Mouse (Mus musculus): ENCODE data around the gene Sugp2. TPM values are rescaled to one million over a fixed set of nuclear protein-coding genes. Genes with fewer than 3 reads are reported as not detected.
"Not testable (repeated sequence)": the region's sequence is repeated elsewhere in the genome, so short reads cannot be mapped to it uniquely, and the experiment has no call there.

Sugp2 gene
- polyA plus RNA-seq, 1 experiment, result 24.3 TPM

GRCm38 (mm10) chr8:70208130-70208529, 25.9 kb upstream of the Sugp2 start:
- no peak overlapping the region for H3K27ac ChIP-seq (ENCODE audit: insufficient read depth, low read depth, low read length)
- TF ChIP-seq POLR2A (IDR thresholded peaks at IDR 0.05; ENCODE audit: borderline replicate concordance, low read depth, low read length) (no peak), CTCF (IDR thresholded peaks at IDR 0.05; ENCODE audit: low read depth, low read length) (no peak)
- no peak overlapping the region for H3K4me3 ChIP-seq (ENCODE audit: insufficient read depth, low read length)
- peaks cover under 1% of the 10 kb centered on the region; the same call in 1 of the 2 replicates for H3K4me1 ChIP-seq (ENCODE audit: control insufficient read depth, insufficient read depth, low read length)

GRCm38 (mm10) chr8:70210538-70210937, 23.5 kb upstream of the Sugp2 start:
- Histone ChIP-seq H3K4me1 (ENCODE audit: control insufficient read depth, insufficient read depth, low read length) (peaks cover 5% of the 10 kb centered on the region), H3K27ac (ENCODE audit: insufficient read depth, low read depth, low read length) (no peak overlapping the region), H3K4me3 (ENCODE audit: insufficient read depth, low read length) (no peak overlapping the region)
- TF ChIP-seq CTCF (IDR thresholded peaks at IDR 0.05; ENCODE audit: low read depth, low read length) (no peak), POLR2A (IDR thresholded peaks at IDR 0.05; ENCODE audit: borderline replicate concordance, low read depth, low read length) (no peak)

GRCm38 (mm10) chr8:70211275-70211674, 22.8 kb upstream of the Sugp2 start:
- Histone ChIP-seq H3K4me1 (ENCODE audit: control insufficient read depth, insufficient read depth, low read length) (peaks cover 5% of the 10 kb centered on the region), H3K27ac (ENCODE audit: insufficient read depth, low read depth, low read length) (no peak overlapping the region), H3K4me3 (ENCODE audit: insufficient read depth, low read length) (peak overlapping the region; percentile 71)
- TF ChIP-seq CTCF (IDR thresholded peaks at IDR 0.05; ENCODE audit: low read depth, low read length) (no peak), POLR2A (IDR thresholded peaks at IDR 0.05; ENCODE audit: borderline replicate concordance, low read depth, low read length) (no peak)

GRCm38 (mm10) chr8:70211726-70212111, 22.3 kb upstream of the Sugp2 start:
- H3K4me1 ChIP-seq (ENCODE audit: control insufficient read depth, insufficient read depth, low read length), result peaks cover 5% of the 10 kb centered on the region
- no peak for TF ChIP-seq CTCF (IDR thresholded peaks at IDR 0.05; ENCODE audit: low read depth, low read length)
- TF ChIP-seq POLR2A (IDR thresholded peaks at IDR 0.05; ENCODE audit: borderline replicate concordance, low read depth, low read length), result no peak
- H3K4me3 ChIP-seq (ENCODE audit: insufficient read depth, low read length), result peak overlapping the region; percentile 71
- no peak overlapping the region for H3K27ac ChIP-seq (ENCODE audit: insufficient read depth, low read depth, low read length)

GRCm38 (mm10) chr8:70212112-70213055, 21.6 kb upstream of the Sugp2 start, which contains the start of gene Slc25a42:
TSS of gene Slc25a42 (minus strand) at chr8:70212305.
- peaks cover 5% of the 10 kb centered on the region for H3K4me1 ChIP-seq (ENCODE audit: control insufficient read depth, insufficient read depth, low read length)
- H3K27ac ChIP-seq (ENCODE audit: insufficient read depth, low read depth, low read length), result peak within 1 kb of the TSS; percentile 38
- TF ChIP-seq CTCF (IDR thresholded peaks at IDR 0.05; ENCODE audit: low read depth, low read length), result no peak
- TF ChIP-seq POLR2A (IDR thresholded peaks at IDR 0.05; ENCODE audit: borderline replicate concordance, low read depth, low read length), result no peak
- H3K4me3 ChIP-seq (ENCODE audit: insufficient read depth, low read length), result peak within 1 kb of the TSS; percentile 71

GRCm38 (mm10) chr8:70214411-70214810, 19.6 kb upstream of the Sugp2 start:
- TF ChIP-seq CTCF (IDR thresholded peaks at IDR 0.05; ENCODE audit: low read depth, low read length) (no peak), POLR2A (IDR thresholded peaks at IDR 0.05; ENCODE audit: borderline replicate concordance, low read depth, low read length) (no peak)
- H3K4me1 ChIP-seq (ENCODE audit: control insufficient read depth, insufficient read depth, low read length), result peaks cover 5% of the 10 kb centered on the region
- H3K27ac ChIP-seq (ENCODE audit: insufficient read depth, low read depth, low read length), result no peak overlapping the region
- no peak overlapping the region for H3K4me3 ChIP-seq (ENCODE audit: insufficient read depth, low read length)

- peaks cover 5% of the 10 kb centered on the region for H3K4me1 ChIP-seq (ENCODE audit: control insufficient read depth, insufficient read depth, low read length)
- no peak overlapping the region for H3K4me3 ChIP-seq (ENCODE audit: insufficient read depth, low read length)
- H3K27ac ChIP-seq (ENCODE audit: insufficient read depth, low read depth, low read length), result no peak overlapping the region
Observed at GRCm38 (mm10) chr8:70215092-70215491, 18.9 kb upstream of the Sugp2 start.

GRCm38 (mm10) chr8:70216161-70216560, 17.9 kb upstream of the Sugp2 start:
- not testable (repeated sequence) for H3K4me3 ChIP-seq (ENCODE audit: insufficient read depth, low read length); H3K27ac ChIP-seq (ENCODE audit: insufficient read depth, low read depth, low read length); H3K4me1 ChIP-seq (ENCODE audit: control insufficient read depth, insufficient read depth, low read length)

More at GRCm38 (mm10) chr8:70215092-70215491, 18.9 kb upstream of the Sugp2 start:
- TF ChIP-seq CTCF (IDR thresholded peaks at IDR 0.05; ENCODE audit: low read depth, low read length), result no peak
- no peak for TF ChIP-seq POLR2A (IDR thresholded peaks at IDR 0.05; ENCODE audit: borderline replicate concordance, low read depth, low read length)

- TF ChIP-seq POLR2A (IDR thresholded peaks at IDR 0.05; ENCODE audit: borderline replicate concordance, low read depth, low read length) (no peak), CTCF (IDR thresholded peaks at IDR 0.05; ENCODE audit: low read depth, low read length) (no peak)
- no peak overlapping the region for H3K4me3 ChIP-seq (ENCODE audit: insufficient read depth, low read length)
- peaks cover 5% of the 10 kb centered on the region for H3K4me1 ChIP-seq (ENCODE audit: control insufficient read depth, insufficient read depth, low read length)
- H3K27ac ChIP-seq (ENCODE audit: insufficient read depth, low read depth, low read length), result no peak overlapping the region
Observed at GRCm38 (mm10) chr8:70216566-70216965, 17.5 kb upstream of the Sugp2 start.

- Histone ChIP-seq H3K27ac (ENCODE audit: insufficient read depth, low read depth, low read length) (no peak overlapping the region), H3K4me1 (ENCODE audit: control insufficient read depth, insufficient read depth, low read length) (peaks cover 5% of the 10 kb centered on the region), H3K4me3 (ENCODE audit: insufficient read depth, low read length) (no peak overlapping the region)
- TF ChIP-seq POLR2A (IDR thresholded peaks at IDR 0.05; ENCODE audit: borderline replicate concordance, low read depth, low read length), result no peak
Observed at GRCm38 (mm10) chr8:70217441-70217840, 16.6 kb upstream of the Sugp2 start.
